Mouse (Mus musculus) heart, adult 2 months (tissue): ENCODE results near the gene R3hdm1. TPM values are rescaled to one million over a fixed set of nuclear protein-coding genes. Genes with fewer than 3 reads are reported as not detected.
A peak's percentile ranks its signal among the peaks of the same experiment; 100 is the strongest.

Experiments
- DNase-seq, 2 experiments: peaks; one replicate each; pipeline ENCODE4 v3.0.0; 2021
- H3K27ac ChIP-seq: fragments of 200-600 bp; 2 replicates; pipeline ENCODE4 v1.8.1; 2022
- H3K27me3 ChIP-seq: fragments of 200-500 bp; 2 replicates; pipeline ENCODE4 v1.6.1; 2012; ENCODE audit warnings: mild to moderate bottlenecking, low read length, inconsistent platforms, mixed read lengths; ENCODE audit not compliant: control insufficient read depth, insufficient read depth
- H3K36me3 ChIP-seq: fragments of 200-500 bp; 2 replicates; pipeline ENCODE4 v1.6.1; 2012; ENCODE audit warnings: low read length, inconsistent platforms; ENCODE audit not compliant: control insufficient read depth, insufficient read depth
- H3K4me1 ChIP-seq: fragments of 200-500 bp; 2 replicates; pipeline ENCODE4 v1.6.1; 2011; ENCODE audit warnings: low read length; ENCODE audit not compliant: control insufficient read depth, insufficient read depth
- H3K4me3 ChIP-seq: fragments of 200-600 bp; 2 replicates; pipeline ENCODE4 v1.8.1; 2022
- H3K79me2 ChIP-seq: fragments of 200-500 bp; replicated peaks from 2 replicates; pipeline ENCODE4 v1.6.1; 2012; ENCODE audit warnings: mild to moderate bottlenecking, inconsistent platforms, low read length, moderate library complexity, mixed read lengths; ENCODE audit not compliant: control insufficient read depth, insufficient read depth
- H3K9ac ChIP-seq: fragments of 200-500 bp; 2 replicates; pipeline ENCODE4 v1.6.1; 2012; ENCODE audit warnings: low read depth, mild to moderate bottlenecking, control low read depth, inconsistent platforms, low read length, mixed read lengths
- CTCF ChIP-seq: fragments of 200-600 bp; IDR thresholded peaks from 2 replicates; pipeline ENCODE4 v1.8.1; 2022; ENCODE audit warnings: antibody characterized with exemption, mild to moderate bottlenecking, moderate library complexity
- EP300 ChIP-seq: fragments of 200-500 bp; IDR thresholded peaks from 2 replicates; pipeline ENCODE4 v1.6.1; 2011; ENCODE audit warnings: low read depth, low read length, control low read depth; ENCODE audit not compliant: insufficient read depth
- POLR2A ChIP-seq: fragments of 200-500 bp; IDR thresholded peaks from 2 replicates; pipeline ENCODE4 v1.6.1; 2011; ENCODE audit warnings: mild to moderate bottlenecking, low read depth, low read length, control low read depth; ENCODE audit not compliant: insufficient read depth
- WGBS: fragments of 180-500 bp; shearing (Covaris S2); methylation state at CpG from one replicate; pipeline ENCODE4 v1.1.7; 2018; 5-methylcytosine and 5-hydroxymethylcytosine counted together
- intact Hi-C: fragments of 180-260 bp; cut with DNase I; formaldehyde crosslinking; loops from one replicate; pipeline ENCODE4 v1.15.1; 2025
- long read RNA-seq: library from polyadenylated mRNA; stranded (forward); transcript quantifications from one replicate; pipeline ENCODE4 v2.0.0, GENCODE M21; 2021
- polyA plus RNA-seq: library from polyadenylated mRNA; depleted of rRNA; stranded (reverse); fragments of >200 nt; gene quantifications from 2 replicates; pipeline ENCODE4 v1.2.3, GENCODE M21; 2012; rRNA removed
- total RNA-seq, 2 experiments: library from RNA; stranded (reverse); gene quantifications; 2 replicates each; pipeline ENCODE4 v1.2.3; 2021

R3hdm1 gene
- total RNA-seq (10 to 100 TPM; 47.8 to 54.5 TPM), polyA plus RNA-seq (33.1 and 33.9 TPM in 2 replicates)
- long read RNA-seq, full-length matches to known transcripts: 1 of 16 reads
- long read RNA-seq, partial matches to known transcripts: 7 of 16 reads
- long read RNA-seq, other reads (novel, unspliced or antisense): 8 of 16 reads

DNA sequence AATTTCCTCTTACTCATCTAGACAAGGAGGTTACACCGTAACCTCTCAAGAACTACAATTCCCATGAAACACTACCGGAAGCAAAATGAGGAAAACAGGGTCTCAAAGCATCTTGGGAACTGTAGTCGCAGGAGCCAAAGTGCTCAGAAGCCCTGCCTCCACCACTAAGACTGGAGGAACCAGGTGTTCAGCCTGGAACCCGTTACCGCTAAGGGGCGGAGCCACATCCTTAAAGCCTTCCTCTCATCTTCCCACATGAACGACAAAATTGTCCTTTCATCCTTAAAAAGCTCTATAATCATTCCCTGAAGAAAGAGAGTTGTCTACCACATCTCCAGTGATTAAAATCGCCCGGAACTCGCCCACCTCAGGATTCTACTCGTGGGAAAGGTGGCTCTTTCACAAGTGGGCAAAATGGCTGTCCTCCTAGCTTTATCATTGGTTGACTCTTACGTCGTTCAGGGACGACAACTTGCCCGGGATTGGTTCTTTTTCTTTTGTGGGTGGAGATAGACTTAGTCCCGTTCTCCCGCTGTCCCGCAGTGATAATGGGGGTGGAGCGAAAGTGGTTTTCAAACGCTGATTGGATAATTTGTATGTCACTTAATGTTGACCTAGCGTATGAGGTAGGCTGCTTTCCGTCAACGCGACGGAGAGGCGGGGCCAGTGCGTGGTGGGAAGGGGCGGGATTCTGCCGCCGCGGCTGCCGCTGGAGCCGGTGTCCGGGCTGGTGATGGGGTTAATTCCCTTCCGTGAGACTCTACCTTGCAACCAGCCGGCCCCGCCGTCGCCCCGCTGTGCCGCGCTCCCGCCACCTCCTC lies at the start of gene R3hdm1, which contains the start of gene Zranb3:
TSS of gene R3hdm1 (plus strand) at position 661 of the 821 bp plus-strand sequence.
TSS of gene Zranb3 (minus strand) at position 407 of the 821 bp plus-strand sequence.
- peak; percentile 93 to 95 for DNase-seq
- under 1% methylated on average over 42 of the region's 43 CpGs for WGBS
- H3K27me3 ChIP-seq: no peaks in the 10 kb centered on the region
- H3K9ac ChIP-seq: peak within 1 kb of the TSS; percentile 72
- H3K79me2 ChIP-seq: no peaks in the 10 kb centered on the region; the same call in none of the 2 replicates
- intact Hi-C loops: loop anchor here (5.0 kb wide), 3 partner anchors 139 to 331 kb away; partner anchors contain the start of genes Ccnt2, Rab3gap1 and Ubxn4
- peaks cover 1% of the 10 kb centered on the region for H3K4me1 ChIP-seq
- peak; percentile 53 for TF ChIP-seq POLR2A
- no peak for TF ChIP-seq CTCF
- TF ChIP-seq EP300: 0 out of 2 replicates have a peak, but pooled peaks have one; percentile 2
- peaks cover 6% of the 10 kb centered on the region for H3K36me3 ChIP-seq
- peak within 1 kb of the TSS; percentile 89 for H3K27ac ChIP-seq
- H3K4me3 ChIP-seq: peak within 1 kb of the TSS; percentile 93

DNA sequence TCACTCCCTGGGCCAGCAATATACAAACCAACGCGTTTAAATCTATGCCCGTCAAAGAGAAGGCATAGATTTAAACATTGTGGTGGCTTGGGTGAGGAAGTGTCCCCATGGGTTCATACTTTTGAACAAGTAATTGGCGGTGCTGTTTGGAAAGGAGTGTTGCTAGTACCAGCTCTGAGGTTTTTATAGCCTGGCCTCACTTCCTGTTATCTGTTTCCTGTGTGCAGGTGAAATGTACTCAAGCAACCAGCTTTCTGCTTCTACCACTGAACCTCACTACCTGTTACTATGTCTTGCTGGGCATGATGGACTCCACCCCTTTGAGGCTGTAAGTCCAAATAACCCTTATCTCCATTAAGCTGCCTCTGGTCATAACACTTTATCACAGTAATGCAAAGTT lies 45.8 kb upstream of the R3hdm1 start:
- Histone ChIP-seq H3K79me2 (no peaks in the 10 kb centered on the region), H3K9ac (no peak overlapping the region), H3K27me3 (no peaks in the 10 kb centered on the region), H3K36me3 (no peaks in the 10 kb centered on the region), H3K4me3 (no peak overlapping the region), H3K27ac (no peak overlapping the region), H3K4me1 (no peaks in the 10 kb centered on the region)
- DNase-seq: no peak
- no peak for TF ChIP-seq EP300
- TF ChIP-seq POLR2A: no peak
- TF ChIP-seq CTCF: no peak
- 93% methylated on average over 4 of the region's 4 CpGs for WGBS
- intact Hi-C loops: no loop called here

DNA sequence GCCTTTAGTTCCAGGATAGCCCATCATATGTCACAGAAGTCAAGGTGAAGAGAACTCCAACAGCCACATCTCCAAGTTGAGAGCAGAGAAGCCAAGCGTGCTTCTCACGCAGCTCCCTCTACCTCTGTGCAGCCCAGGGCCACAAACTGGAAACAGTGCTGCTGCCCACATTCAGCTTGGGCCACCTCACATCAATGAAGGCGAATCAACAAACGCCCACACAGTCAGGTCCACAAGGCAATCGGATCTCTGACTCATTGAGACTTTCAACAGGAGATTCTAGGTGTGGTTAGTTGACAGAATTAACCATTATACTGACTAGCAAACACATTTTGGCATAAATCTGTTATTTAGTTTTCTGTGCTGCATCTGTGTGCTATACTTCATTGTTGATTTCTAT lies 44.5 kb upstream of the R3hdm1 start:
- Histone ChIP-seq H3K27ac (no peak overlapping the region), H3K27me3 (no peaks in the 10 kb centered on the region), H3K79me2 (no peaks in the 10 kb centered on the region), H3K4me1 (no peaks in the 10 kb centered on the region), H3K4me3 (no peak overlapping the region), H3K36me3 (no peaks in the 10 kb centered on the region), H3K9ac (no peak overlapping the region)
- no peak for TF ChIP-seq CTCF
- TF ChIP-seq POLR2A: no peak
- TF ChIP-seq EP300: no peak
- intact Hi-C loops: no loop called here
- WGBS: 88% methylated on average over 5 of the region's 5 CpGs
- DNase-seq: no peak

DNA sequence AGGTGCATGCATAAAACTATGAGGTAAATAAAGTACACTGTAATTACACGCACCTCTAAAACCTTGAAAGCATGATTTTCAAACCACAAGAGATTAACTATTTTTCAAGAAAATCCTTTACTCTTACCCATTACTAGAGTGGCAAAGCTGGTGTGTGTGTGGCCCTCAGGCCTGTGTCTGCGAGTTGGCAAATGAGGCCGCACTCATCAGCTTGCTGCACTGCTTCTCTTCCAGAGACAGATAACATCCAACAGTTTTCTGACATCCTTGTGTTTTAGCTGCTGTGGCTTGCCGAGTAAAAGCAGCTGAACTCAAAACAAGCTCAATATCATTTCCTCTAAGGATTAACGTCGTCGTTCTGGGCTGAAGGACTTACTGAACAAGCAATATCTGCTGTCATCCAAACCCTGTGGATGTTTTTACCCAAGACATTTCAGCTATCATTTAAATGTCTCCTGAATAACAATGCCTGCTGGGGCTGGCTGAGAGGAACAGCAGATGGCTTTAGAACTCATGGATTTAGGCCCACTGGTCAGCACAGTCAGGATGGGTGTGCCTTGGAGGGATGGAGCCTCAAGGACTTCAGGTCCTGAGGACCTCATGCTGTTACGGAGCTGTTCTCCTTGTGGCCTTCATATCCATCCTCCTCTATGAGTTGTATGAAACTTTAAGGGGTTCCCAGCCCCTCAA lies 42.3 kb upstream of the R3hdm1 start:
- WGBS: 51% methylated on average over 8 of the region's 8 CpGs
- intact Hi-C loops: no loop called here
- no peak for TF ChIP-seq POLR2A
- no peak for TF ChIP-seq CTCF
- TF ChIP-seq EP300: no peak

DNA sequence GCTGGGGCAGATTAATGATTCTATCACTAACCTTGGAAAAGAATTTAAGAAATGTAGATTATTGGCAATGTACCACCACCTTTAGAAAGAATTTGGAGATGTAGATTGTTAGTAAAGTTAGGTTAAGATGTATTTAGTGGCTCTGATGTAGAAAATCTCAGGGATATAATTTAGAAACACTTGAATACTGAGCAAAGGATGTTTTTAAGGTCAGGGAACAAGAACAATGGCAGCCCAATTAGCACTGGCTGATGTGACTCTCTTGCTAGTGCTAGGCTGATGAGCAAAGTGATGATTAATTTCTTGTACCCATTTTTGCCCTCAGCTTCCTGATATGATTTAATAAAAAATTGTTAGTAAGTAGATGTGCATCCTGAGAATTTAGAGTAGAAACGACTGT lies 41.7 kb upstream of the R3hdm1 start:
- Histone ChIP-seq H3K27me3 (no peaks in the 10 kb centered on the region), H3K9ac (no peak overlapping the region), H3K4me1 (no peaks in the 10 kb centered on the region), H3K79me2 (no peaks in the 10 kb centered on the region), H3K36me3 (no peaks in the 10 kb centered on the region), H3K4me3 (no peak overlapping the region), H3K27ac (no peak overlapping the region)
- no peak for TF ChIP-seq POLR2A
- TF ChIP-seq EP300: no peak
- TF ChIP-seq CTCF: no peak
- intact Hi-C loops: no loop called here
- DNase-seq: no peak
- WGBS: 70% methylated on average over 1 of the region's 1 CpGs

More for the DNA sequence above, 42.3 kb upstream of the R3hdm1 start:
- no peak overlapping the region for H3K9ac ChIP-seq
- no peak overlapping the region for H3K27ac ChIP-seq
- H3K4me1 ChIP-seq: no peaks in the 10 kb centered on the region
- no peak for DNase-seq
- H3K4me3 ChIP-seq: no peak overlapping the region
- no peaks in the 10 kb centered on the region for H3K79me2 ChIP-seq
- H3K27me3 ChIP-seq: no peaks in the 10 kb centered on the region
- H3K36me3 ChIP-seq: no peaks in the 10 kb centered on the region
